Mouse (Mus musculus) heart, adult 2 months (tissue): ENCODE data around the gene Nfatc2. TPM values are rescaled to one million over a fixed set of nuclear protein-coding genes. Genes with fewer than 3 reads are reported as not detected.

ENCODE experiments used
- DNase-seq, 2 experiments: peaks; one replicate each; pipeline ENCODE4 v3.0.0; 2021
- H3K27ac ChIP-seq: fragments of 200-600 bp; 2 replicates; pipeline ENCODE4 v1.8.1; 2022
- H3K27me3 ChIP-seq: fragments of 200-500 bp; 2 replicates; pipeline ENCODE4 v1.6.1; 2012; ENCODE audit warnings: mild to moderate bottlenecking, low read length, inconsistent platforms, mixed read lengths; ENCODE audit not compliant: control insufficient read depth, insufficient read depth
- H3K36me3 ChIP-seq: fragments of 200-500 bp; 2 replicates; pipeline ENCODE4 v1.6.1; 2012; ENCODE audit warnings: low read length, inconsistent platforms; ENCODE audit not compliant: control insufficient read depth, insufficient read depth
- H3K4me1 ChIP-seq: fragments of 200-500 bp; 2 replicates; pipeline ENCODE4 v1.6.1; 2011; ENCODE audit warnings: low read length; ENCODE audit not compliant: control insufficient read depth, insufficient read depth
- H3K4me3 ChIP-seq: fragments of 200-600 bp; 2 replicates; pipeline ENCODE4 v1.8.1; 2022
- H3K79me2 ChIP-seq: fragments of 200-500 bp; replicated peaks from 2 replicates; pipeline ENCODE4 v1.6.1; 2012; ENCODE audit warnings: mild to moderate bottlenecking, inconsistent platforms, low read length, moderate library complexity, mixed read lengths; ENCODE audit not compliant: control insufficient read depth, insufficient read depth
- H3K9ac ChIP-seq: fragments of 200-500 bp; 2 replicates; pipeline ENCODE4 v1.6.1; 2012; ENCODE audit warnings: low read depth, mild to moderate bottlenecking, control low read depth, inconsistent platforms, low read length, mixed read lengths
- CTCF ChIP-seq: fragments of 200-600 bp; IDR thresholded peaks from 2 replicates; pipeline ENCODE4 v1.8.1; 2022; ENCODE audit warnings: antibody characterized with exemption, mild to moderate bottlenecking, moderate library complexity
- EP300 ChIP-seq: fragments of 200-500 bp; IDR thresholded peaks from 2 replicates; pipeline ENCODE4 v1.6.1; 2011; ENCODE audit warnings: low read depth, low read length, control low read depth; ENCODE audit not compliant: insufficient read depth
- POLR2A ChIP-seq: fragments of 200-500 bp; IDR thresholded peaks from 2 replicates; pipeline ENCODE4 v1.6.1; 2011; ENCODE audit warnings: mild to moderate bottlenecking, low read depth, low read length, control low read depth; ENCODE audit not compliant: insufficient read depth
- WGBS: fragments of 180-500 bp; shearing (Covaris S2); methylation state at CpG from one replicate; pipeline ENCODE4 v1.1.7; 2018; 5-methylcytosine and 5-hydroxymethylcytosine counted together
- intact Hi-C: fragments of 180-260 bp; cut with DNase I; formaldehyde crosslinking; loops from one replicate; pipeline ENCODE4 v1.15.1; 2025
- polyA plus RNA-seq: library from polyadenylated mRNA; depleted of rRNA; stranded (reverse); fragments of >200 nt; gene quantifications from 2 replicates; pipeline ENCODE4 v1.2.3, GENCODE M21; 2012
- total RNA-seq, 2 experiments: library from RNA; stranded (reverse); gene quantifications; 2 replicates each; pipeline ENCODE4 v1.2.3; 2021

Nfatc2 gene
- total and polyA plus RNA-seq, 3 experiments, result 11.2 to 18.3 (median 12.8) TPM

- 22% methylated on average over 12 of the region's 12 CpGs for WGBS
- intact Hi-C loops, result no loop called here
- Histone ChIP-seq H3K27me3 (no peaks in the 10 kb centered on the region), H3K79me2 (no peaks in the 10 kb centered on the region), H3K4me1 (peaks cover 9% of the 10 kb centered on the region), H3K27ac (no peak overlapping the region; the same call in 1 of the 2 replicates), H3K36me3 (no peaks in the 10 kb centered on the region), H3K9ac (no peak overlapping the region), H3K4me3 (peak overlapping the region; percentile 58)
- DNase-seq, result no peak
- TF ChIP-seq EP300 (no peak), POLR2A (no peak), CTCF (no peak)
Observed at GRCm38 (mm10) chr2:168602387-168602741, 907 bp upstream of the Nfatc2 start.

GRCm38 (mm10) chr2:168600750-168601490 is 537 bp downstream of the Nfatc2 start:
- Histone ChIP-seq H3K27ac (peak overlapping the region; percentile 64), H3K79me2 (no peaks in the 10 kb centered on the region), H3K9ac (peak overlapping the region; percentile 72), H3K4me1 (peaks cover 9% of the 10 kb centered on the region), H3K4me3 (peak overlapping the region; percentile 58), H3K36me3 (no peaks in the 10 kb centered on the region), H3K27me3 (no peaks in the 10 kb centered on the region)
- DNase-seq, result no peak
- 6% methylated on average over 32 of the region's 32 CpGs for WGBS
- TF ChIP-seq CTCF, result no peak
- no peak for TF ChIP-seq EP300
- TF ChIP-seq POLR2A, result no peak
- intact Hi-C loops, result no loop called here

- Histone ChIP-seq H3K36me3 (no peaks in the 10 kb centered on the region), H3K9ac (no peak overlapping the region), H3K4me3 (no peak overlapping the region), H3K4me1 (0 out of 2 replicates have a peak, but pooled peaks cover under 1% of the 10 kb centered on the region), H3K27ac (no peak overlapping the region), H3K79me2 (no peaks in the 10 kb centered on the region), H3K27me3 (no peaks in the 10 kb centered on the region)
- TF ChIP-seq CTCF, result no peak
- TF ChIP-seq POLR2A, result no peak
- no peak for TF ChIP-seq EP300
- intact Hi-C loops, result no loop called here
- 69% methylated on average over 7 of the region's 7 CpGs for WGBS
- no peak for DNase-seq
Observed at GRCm38 (mm10) chr2:168595693-168596092, 5.8 kb downstream of the Nfatc2 start.

GRCm38 (mm10) chr2:168593676-168594075 is 7.8 kb downstream of the Nfatc2 start:
- no peak for DNase-seq
- H3K27ac ChIP-seq, result no peak overlapping the region
- H3K9ac ChIP-seq, result no peak overlapping the region
- no peak overlapping the region for H3K4me3 ChIP-seq
- H3K36me3 ChIP-seq, result no peaks in the 10 kb centered on the region
- WGBS, result 84% methylated on average over 6 of the region's 6 CpGs
- H3K79me2 ChIP-seq, result no peaks in the 10 kb centered on the region
- TF ChIP-seq POLR2A, result no peak
- no peak for TF ChIP-seq EP300
- no peak for TF ChIP-seq CTCF
- no peaks in the 10 kb centered on the region for H3K27me3 ChIP-seq
- H3K4me1 ChIP-seq, result peaks cover 5% of the 10 kb centered on the region; the same call in 1 of the 2 replicates
- intact Hi-C loops, result loop anchor here (5.0 kb wide), 1 partner anchor 34 kb away; no protein-coding TSS in a partner anchor

GRCm38 (mm10) chr2:168593004-168593403 is 8.5 kb downstream of the Nfatc2 start:
- Histone ChIP-seq H3K9ac (no peak overlapping the region), H3K4me1 (peaks cover 6% of the 10 kb centered on the region), H3K4me3 (no peak overlapping the region), H3K27me3 (no peaks in the 10 kb centered on the region), H3K79me2 (no peaks in the 10 kb centered on the region), H3K27ac (no peak overlapping the region), H3K36me3 (no peaks in the 10 kb centered on the region)
- intact Hi-C loops, result loop anchor here (5.0 kb wide), 1 partner anchor 34 kb away; no protein-coding TSS in a partner anchor
- TF ChIP-seq CTCF (peak; percentile 29), EP300 (no peak)
- no peak for DNase-seq
- WGBS, result 80% methylated on average over 5 of the region's 5 CpGs

DNA sequence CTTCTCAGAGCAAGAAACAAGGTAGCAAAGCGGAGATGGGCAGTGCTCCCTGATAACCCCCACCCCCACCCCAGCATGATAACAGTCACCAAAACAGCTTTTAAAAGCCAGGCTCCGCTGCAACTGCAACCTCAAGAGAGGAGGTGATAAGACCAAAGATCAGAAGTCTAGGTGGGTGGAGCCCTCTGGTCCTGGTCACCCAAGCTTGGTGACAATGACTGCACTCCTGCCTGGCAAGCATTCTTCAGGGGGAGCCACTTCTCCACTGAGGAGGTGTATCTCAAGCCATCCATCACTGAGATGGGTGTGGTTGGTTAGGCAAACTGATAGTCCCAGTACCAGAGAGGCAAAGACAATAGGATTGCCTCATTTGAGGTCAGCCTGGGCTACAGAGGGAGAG is 10.4 kb downstream of the Nfatc2 start:
- no peaks in the 10 kb centered on the region for H3K36me3 ChIP-seq
- H3K79me2 ChIP-seq, result no peaks in the 10 kb centered on the region
- no peak overlapping the region for H3K4me3 ChIP-seq
- no peak overlapping the region for H3K27ac ChIP-seq
- H3K27me3 ChIP-seq, result no peaks in the 10 kb centered on the region
- no peak for DNase-seq
- no peak overlapping the region for H3K9ac ChIP-seq
- peaks cover 12% of the 10 kb centered on the region for H3K4me1 ChIP-seq
- no peak for TF ChIP-seq POLR2A
- no peak for TF ChIP-seq EP300
- TF ChIP-seq CTCF, result no peak
- 78% methylated on average over 2 of the region's 2 CpGs for WGBS
- intact Hi-C loops, result loop anchor here (2.0 to 5.0 kb wide), 2 partner anchors 14 to 36 kb away; no protein-coding TSS in a partner anchor
